Mouse (Mus musculus): ENCODE results near the gene Erv3.
"Not testable (repeated sequence)": the region's sequence is repeated elsewhere in the genome, so short reads cannot be mapped to it uniquely, and the experiment has no call there.

Gene Erv3

DNA sequence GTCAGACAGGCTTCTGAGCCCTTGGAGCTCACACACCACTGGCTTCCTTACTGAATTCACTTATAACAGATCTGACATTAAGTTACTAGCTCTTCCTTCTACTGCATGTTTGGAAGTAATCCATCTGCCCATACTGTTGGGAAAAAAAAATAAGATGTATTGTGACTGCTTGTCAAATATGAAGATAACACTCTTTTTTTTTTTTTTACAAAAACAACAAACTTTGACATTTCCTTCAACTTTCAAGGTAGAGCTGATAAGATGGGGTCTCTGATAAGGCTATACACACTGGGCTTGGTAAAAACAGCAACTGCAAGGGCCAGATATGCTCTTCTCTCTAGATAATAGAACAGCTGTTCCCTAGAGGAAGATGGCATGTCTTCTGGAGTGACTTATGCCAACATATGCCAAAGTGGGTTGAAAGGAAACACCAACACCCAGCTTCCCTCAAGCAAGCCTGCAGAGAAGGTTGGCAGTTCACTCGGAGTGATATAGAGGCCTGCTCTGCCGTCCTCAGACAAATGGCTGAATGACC lies 4.8 kb upstream of the Erv3 start:
- in situ Hi-C loops (cut with MboI, MseI) = no loop called here

DNA sequence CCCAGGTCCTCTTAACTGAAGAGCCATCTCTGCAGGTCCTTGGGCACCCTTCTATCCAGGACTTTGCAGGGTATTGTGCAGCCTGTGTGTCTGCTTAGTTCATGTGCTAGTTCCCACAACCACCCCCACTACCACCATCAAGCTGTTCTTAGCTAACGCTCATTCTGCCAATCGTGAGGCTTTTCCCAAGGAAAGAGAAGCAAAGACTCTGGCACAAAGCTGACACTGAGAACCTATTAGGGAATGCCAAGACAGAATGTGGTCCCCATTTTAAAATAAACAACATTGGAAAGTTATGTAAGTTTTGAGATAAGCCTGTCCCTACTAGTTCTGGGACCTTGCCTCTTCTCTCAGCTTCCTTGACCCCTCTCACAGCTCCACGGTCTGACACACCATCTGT lies 3.9 kb upstream of the Erv3 start:
- in situ Hi-C loops (cut with MboI, MseI) = no loop called here

DNA sequence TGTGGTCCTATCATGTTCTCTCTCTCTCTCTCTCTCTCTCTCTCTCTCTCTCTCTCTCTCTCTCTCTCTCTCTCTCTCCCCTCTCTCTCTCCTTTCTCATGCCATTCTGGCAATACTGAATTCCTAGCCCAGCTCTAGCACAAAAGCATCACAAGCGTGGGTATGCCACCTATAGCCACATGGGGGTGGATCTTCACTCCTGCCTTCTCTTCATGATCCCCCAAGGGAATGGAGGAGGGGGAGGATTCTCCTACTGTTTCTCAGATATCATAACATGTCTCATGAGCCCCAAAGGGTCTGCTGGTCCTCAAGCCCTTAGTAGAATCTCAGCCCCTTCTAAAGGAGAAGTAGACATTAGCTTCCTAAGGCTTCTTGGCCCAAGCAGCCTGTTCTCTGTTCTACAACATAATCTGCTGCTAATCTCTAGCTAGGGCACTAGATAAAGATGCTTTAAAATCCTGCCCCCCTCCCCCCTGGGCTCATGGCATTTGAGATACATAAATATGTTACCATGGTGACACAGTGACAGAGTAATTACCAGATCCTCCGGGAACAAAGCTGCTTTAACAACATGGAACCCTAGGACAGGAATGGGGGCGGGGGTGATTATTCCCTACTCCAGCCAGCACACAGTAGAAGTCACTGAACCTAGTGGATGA lies 3.2 kb upstream of the Erv3 start:
- in situ Hi-C loops (cut with MboI, MseI) = no loop called here

DNA sequence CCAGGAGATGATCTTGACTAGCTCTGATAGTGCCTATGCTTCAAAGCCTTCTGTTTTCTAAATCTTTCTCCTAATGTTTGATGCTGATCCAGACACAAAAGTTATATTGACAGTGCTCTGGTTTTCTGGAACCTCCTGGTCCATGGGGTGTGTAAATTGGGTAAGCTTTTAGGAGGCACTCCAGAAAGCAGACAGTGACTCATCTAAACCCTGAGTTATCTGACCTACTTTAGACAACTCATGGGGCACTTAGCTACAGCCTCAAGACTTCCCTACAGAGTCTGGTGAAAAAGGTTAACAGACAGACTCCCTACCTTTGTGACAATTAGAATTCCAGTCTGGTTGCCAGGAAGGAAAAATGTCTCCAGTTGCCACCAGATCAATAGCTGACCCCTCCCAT lies 1.7 kb downstream of the Erv3 start:
- in situ Hi-C loops (cut with MboI, MseI) = no loop called here

DNA sequence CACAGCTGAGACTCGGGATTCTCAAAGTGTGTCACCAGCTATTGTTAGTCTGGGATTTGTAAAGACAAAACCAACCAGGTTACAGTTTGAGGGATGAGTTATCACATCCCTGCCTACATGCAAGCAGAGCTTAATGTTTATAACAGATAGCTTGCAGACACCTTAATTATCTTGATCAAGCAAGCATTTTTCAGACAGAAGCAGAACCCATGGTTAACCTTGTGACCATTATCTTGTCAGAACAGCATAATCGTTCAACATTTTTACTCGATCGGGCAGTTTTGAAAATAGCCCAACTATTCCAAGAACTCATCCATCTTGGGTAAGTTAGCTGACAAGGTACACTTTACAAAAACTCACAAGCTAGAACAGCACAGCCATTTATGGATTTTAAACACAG lies 5.8 kb downstream of the Erv3 start:
- in situ Hi-C loops (cut with MboI, MseI) = no loop called here

DNA sequence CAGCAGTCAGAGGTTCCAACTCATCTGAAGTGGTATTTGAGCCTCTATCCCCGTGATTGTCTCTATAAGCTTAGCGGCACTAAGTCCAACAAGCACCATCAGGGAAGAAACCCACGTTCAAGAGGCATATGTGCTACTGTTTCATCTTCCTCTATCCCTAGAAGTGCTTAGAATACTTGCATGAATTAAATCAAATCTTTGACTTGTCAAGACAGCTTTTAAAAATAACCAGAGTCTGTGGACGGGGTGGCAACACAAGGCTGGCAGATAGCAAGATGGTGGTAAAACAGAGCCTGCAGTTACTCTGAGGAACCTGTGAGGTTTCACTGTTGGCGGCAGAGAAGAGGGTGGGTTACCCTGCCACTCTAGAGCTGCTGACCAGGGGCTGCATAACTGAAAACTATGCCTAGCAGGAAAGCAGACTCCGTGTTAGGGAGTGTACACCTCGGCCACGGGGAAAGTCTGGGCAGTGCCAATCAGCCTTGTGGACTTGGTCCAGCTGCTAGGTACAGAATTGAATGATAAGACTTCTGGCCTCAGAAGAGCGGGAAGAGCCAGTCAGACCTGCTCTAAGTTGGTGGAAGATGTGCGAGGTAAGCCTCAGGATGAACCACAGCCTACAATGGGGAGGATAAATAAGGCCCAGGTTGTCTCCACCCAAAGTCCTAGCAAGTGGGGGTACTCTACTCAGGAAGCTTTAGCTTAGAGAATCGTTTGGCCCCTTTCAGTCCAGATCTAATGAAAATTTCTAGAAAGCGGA lies 8.0 kb downstream of the Erv3 start:
- in situ Hi-C loops (cut with MboI, MseI) = no loop called here

DNA sequence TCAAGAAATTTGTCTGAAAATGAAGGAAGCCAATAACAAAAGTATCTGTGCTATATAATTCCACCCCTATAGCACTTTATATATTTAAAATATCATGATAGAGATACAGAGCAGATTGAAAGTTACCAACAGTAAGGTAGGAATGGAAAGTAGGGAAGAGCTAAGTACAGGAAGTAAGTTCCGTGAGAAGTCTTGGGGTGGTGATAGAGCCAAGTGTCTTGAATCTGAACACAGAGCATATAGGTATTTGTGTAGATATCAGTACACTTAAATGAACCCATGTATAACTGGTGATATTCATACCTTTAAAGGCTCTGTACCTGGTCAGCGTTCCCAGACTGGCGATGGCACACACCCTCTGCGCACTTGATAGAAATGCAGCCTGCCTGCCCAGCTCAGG lies 9.5 kb downstream of the Erv3 start:
- in situ Hi-C loops (cut with MboI, MseI) = no loop called here

DNA sequence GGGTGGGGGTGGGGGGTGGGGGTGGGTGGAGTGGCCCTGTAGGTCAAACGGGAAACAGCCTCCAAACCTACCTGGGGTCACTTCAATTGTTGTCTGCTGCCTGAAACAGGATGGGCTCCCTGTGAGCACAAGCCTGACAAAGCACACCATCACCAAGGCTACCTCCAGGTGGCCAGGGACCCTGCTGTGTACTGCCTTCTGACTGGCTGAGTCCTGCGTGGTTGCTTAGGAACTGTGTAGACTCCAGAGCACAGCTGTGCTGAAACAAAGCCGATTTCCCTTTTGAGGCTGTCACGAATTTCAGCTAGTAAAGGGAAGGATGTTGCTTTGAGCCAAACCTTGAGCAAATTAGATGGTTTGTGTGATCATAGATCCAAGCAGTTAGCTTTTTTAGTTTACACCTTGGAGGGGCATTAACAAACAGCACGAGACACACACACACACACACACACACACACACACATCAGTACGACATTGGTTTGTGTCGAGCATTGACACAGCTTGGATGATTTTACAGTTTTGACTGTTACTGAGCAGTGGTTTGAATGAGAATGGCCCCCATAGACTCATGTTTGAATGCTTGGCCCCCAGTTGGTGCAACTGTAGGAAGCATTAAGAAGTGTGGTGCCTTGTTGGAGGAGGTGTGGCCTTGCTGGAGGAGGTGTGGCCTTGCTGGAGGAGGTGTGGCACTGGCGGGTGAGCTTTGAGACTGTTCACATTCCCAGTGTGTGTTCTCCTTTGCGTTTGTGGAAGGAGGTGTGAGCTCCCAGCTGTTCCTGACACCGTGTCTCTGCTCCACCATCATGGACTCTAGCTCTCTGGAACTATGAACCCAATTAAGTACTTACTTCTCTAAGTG lies 11.8 kb downstream of the Erv3 start:
- in situ Hi-C loops (cut with MboI, MseI) = no loop called here

DNA sequence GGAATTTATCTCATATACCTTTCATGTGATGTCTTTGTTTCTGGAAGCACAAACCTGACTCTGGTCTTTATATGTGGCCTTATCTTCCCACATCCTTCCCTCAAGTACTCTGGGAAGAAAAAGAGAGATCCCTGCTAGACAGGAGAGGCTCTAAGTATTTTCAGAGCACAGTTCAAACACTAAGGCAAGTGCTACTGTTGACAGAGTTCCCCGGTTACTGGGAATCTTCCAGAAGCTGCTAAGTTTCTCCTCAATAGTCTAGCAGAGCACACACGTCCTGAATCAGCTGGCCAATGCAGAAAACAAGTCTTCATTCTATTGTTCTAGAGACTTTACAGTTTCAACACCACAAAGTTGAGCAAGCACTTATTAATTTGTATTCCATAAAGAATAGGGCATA lies 12.7 kb downstream of the Erv3 start:
- in situ Hi-C loops (cut with MboI, MseI) = no loop called here

DNA sequence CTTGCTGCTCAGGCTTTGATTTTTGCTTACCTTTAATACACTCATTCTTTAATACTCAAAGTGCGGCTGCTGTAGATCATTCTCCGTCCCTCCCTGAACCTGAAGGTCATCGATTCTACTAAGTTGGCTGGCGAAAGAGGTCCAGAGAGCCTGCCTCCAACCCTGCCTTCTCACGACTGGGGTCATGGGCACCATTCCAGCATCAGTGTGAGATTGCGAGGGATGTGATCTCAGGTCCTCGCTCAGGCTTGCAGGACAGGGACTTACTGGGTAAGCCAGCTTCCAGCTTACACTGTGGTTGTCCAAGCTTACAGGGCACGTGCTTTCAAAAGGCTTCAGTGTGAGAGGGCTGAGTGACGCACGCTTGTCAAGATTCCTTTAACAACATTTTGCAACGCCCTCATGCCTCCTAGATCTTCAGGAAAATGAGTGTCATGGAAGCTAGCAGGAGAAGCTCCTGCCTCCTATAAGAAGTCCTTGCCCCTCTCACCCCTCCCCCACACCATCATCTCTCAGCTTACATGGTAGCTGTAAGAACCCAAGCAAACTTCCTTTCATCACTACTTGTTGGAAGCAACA lies 13.3 kb downstream of the Erv3 start:
- in situ Hi-C loops (cut with MboI, MseI) = no loop called here

DNA sequence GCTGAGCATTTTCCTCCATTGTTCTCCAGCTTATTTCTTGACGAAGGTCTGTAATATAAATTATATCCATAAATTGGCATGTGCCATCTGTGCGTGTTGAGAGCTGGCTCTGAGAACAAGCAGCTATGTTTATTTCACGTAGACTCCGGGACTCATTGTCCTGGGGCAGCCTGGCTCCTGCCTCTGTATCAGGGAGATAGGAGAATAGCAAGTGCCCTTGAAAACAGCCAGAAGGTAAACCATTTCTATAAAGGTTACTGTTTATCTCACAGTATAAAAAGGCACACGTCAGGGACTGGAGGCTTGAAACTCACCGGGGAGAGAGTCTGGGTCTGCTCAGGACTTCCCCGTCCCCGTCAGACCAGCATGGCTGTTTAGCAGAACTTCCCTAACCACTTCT lies 13.9 kb downstream of the Erv3 start:
- in situ Hi-C loops (cut with MboI, MseI) = no loop called here

DNA sequence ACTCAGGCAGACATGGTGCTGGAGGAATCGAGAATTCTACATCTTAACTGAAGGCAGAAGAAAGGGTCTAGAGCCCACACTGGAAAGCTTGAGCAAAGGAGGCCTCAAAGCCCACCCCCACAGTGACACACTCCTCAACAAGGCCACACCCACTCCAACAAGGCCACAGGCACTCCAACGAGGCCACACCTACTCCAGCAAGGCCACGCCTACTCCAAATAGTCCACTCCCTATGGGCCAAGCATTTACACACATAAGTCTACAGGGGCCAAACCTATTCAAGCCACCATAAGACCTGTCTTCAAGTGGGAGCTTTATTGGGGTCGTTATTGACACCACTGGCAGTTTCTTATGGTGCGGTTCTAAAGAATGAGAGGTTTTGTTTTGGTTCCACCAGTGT lies 17.0 kb downstream of the Erv3 start:
- in situ Hi-C loops (cut with MboI, MseI) = no loop called here

DNA sequence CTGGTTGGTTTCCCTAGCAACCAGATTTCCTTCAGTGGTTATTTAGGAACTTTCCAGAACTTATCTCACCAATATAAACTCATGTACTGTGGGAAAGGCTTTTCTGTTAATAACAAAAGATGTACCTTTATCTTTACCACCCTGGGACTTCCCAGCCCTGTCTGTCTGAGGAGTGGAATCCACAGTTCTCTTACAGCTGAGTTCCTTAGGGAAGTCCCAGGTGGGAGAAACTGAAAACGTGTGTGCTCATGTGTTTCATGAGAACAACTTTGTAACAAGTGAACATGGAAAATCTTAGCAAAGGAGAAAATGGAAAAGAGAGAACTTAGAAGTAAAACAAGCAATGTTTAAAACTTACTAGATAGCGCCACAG lies 18.2 kb downstream of the Erv3 start:
- in situ Hi-C loops (cut with MboI, MseI) = no loop called here

DNA sequence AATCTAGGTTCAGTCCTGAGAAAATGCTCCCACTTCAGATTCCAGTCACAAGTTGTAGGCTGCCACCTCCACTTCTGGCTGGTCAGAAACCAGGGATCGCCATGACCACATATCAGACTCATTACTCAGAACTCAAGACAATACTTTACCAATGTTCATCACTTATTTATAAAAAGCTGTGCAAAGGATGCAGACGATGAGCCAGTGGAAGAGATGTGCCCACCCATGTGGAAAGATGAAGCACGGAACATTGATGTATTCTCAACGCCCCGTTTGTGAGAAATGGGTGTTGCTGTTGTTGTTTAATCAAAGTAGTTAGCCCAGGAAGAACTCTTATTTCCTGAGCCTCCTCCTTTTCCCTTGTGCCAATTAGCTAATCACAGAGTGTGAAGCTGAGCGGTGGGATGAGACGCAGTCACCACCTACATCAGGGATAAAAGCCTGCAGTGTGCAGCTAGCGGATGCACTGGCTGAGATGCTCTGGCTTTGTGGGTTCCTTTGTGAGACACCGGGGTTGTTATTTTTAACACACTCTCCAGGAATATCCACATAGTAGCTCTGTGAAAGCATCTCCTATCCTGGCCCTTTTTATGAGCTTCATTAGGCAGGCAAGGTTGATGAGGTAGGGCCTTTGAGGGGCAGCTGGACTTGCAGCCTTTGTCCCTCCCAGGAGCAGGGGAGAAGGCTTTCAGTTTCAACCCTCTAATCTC lies 18.8 kb downstream of the Erv3 start:
- in situ Hi-C loops (cut with MboI, MseI) = no loop called here

DNA sequence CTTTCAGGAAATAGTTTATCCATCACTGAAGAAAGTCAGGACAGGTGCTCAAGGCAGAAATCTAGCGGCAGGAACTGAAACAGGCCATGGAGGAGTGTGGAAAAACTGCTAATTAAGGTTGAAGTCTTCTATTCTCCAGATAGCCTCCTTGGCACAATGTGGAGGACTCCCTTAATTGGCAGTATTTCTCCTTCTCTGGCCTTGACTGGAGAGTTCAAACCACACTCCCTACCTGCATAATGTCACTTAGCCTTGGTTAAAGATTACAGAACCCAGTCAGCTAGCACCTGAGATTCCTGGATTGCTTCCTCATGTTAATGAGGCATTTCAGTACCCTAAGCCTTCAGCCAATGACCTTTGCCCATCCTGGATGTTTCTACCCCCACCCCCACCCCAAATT lies 25.3 kb downstream of the Erv3 start:
- in situ Hi-C loops (cut with MboI, MseI) = no loop called here

DNA sequence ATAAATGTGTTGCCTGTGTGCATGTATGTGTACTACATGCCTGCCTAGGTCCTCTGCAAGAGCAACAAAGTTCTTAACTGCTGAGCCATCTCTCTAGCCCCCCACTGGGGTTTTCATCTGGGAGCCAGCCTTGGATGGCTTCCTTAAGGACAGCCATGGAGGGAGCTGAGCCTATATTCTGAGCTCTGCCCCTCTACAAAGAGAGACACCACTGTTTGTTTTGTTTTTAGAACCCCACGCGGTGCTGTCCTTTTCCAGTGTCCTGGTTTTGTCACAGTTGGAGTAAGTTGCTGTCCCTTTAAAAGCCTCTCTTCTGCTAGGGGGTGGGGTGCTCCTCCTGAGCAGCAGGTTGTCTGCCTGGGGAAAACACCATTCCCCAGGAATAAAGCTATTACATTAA lies 27.7 kb downstream of the Erv3 start:
- in situ Hi-C loops (cut with MboI, MseI) = no loop called here

DNA sequence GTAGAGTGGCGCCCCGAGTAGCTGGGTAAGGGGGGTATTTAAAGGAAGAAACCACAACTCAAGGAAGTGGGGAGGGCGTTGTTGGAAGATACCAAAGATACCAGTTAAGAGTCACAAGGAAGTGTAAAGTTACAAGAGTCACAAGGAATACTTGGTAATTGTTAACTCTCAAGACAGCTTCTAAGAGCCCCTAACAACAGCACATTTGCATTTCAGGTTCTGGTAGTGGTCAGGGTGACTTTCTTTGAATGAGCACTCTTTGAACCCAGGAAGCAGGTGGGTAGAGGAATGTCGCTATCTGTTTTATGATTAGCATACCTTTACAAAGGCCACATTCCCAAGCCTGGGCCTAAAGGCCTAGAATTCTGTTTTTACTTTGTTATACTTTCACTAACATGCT lies 28.6 kb downstream of the Erv3 start:
- in situ Hi-C loops (cut with MboI, MseI) = not testable (repeated sequence)

DNA sequence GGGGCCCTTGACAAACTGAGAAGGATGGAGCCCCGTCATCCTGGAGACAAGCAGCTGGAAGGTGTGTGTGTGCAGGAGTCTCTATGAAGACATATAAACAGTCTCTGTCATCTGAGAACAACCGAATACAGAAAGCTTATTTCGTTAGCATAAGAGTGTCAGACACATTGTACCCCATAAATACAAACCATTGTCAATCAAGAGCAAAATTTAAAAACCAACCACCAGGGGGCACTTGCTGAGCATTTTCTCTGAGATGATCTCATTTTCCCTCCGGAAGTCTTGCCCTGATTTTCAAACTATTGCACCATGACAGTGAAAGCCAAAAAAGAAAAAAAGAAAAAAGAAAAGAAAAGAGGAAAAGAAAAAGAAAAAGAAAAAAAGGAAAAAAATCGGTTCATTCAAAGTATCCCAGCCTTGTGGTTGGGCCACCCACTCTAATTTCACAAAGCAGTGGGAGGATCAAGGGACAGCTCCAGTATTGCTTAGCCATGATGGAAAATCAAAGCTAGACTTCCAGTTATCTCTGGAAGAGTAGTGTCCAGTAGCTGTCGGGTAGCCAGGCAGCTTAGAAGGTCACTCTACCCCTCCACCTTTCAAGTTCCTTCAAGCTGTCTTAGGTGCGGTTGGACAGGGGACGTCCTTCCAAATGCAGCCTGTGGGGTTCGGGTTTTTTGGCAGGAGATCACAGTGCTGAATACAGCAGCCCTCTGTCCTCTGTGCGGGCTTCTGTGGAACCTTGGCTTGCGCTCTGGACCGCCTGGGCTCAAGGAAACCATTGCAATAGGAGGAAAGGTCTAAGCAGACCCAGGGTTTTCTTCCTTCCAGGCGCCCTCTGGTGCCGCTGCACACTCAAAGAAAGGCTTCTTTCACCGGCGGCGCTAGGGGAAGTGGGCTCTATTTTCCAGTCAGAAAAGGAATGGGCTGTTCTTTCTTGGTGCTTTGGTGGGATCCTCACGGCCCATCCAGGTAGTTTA lies 31.3 kb downstream of the Erv3 start:
- in situ Hi-C loops (cut with MboI, MseI) = no loop called here

DNA sequence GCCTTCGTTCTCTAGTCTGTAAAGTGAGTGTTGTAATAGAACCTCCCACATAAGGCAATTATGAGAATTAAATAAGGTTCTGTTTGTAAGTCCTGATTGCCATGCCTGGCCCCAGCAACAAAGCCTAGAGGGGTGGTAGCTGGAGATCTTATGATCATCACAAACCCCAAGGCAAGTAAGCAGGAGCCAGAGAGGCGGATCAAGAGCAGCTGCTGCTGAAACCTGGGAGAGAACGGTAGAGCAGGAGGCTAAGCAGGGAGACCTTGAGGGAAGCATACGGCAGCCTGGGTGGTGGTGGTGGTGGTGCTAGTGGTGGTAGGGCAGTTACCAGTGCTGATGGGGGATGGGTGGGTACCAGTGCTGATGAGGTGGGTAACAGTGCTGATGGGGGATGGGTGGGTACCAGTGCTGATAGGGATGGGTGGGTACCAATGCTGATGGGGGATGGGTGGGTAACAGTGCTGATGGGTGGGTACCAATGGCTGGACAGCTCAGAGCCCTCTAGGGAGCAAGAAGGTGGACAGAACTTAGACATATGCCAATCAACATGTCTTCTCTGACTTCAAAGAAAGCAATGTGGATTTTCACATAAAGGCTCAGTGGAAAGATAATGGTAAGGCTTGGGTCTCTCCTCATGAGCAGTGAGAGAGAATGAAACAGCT lies 32.4 kb downstream of the Erv3 start:
- in situ Hi-C loops (cut with MboI, MseI) = no loop called here

DNA sequence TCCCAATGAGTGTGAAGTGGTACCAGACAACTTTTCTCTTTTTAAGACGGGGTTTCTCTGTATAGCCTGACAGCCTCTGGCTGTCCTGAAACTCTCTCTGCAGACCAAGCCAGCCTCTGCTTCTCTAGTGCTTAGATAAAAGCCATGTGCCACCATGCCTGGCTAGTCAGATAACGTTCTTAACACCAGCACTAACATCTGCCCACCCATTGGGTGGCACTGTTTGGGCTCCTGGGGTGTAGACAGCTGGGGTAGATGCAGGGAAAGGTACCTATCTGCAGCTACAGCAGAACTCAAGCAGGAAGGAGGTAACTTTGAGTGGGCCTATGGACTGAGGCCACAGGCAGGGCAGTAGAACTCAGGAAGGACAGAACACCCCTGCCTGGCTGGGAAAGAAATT lies 34.0 kb downstream of the Erv3 start:
- in situ Hi-C loops (cut with MboI, MseI) = no loop called here
